Mouse (Mus musculus): Measurements from ENCODE around the gene Emsy. TPM values are rescaled to one million over a fixed set of nuclear protein-coding genes. Genes with fewer than 3 reads are reported as not detected.

The Emsy gene
- polyA plus RNA-seq, 1 experiment from 2014 or later = 28.1 TPM

DNA sequence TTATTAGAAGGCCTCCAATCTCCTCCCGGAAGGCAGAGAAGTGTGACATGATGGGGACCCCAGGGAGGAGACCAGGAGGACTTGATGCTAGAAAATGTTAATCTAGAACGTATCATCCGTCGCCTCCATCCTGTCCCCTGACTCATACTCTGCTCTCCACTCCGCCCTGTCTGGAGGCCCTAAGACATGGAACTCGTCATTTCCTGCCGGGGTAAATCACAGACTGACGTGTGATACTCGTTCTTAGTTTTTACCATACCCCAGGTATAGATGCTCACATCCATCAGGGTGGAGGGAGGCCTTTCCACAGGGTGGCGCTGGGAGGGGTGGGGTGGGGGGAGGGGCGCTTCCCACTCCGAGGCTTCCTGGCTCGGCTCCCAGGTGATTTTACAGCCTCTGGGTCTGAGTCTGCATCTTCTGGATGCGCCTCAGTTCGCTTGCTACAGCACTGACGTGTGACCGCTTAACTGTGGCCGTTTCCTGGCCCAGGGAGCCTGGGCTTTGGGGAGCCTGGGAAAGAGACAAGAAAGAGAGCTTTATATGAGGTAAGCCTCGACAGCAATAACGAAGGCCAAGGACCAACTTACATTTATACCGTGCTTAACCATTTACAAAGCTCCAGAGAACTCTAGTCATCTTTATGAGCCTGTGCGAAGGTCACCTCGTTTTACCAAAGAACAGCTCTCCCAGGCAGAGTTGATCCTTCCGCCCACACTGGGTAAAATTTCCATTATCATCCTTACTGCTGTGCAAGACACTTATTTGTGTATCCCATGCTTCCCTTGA lies 36.4 kb upstream of the Emsy start:
- H3K4me3 ChIP-seq (ENCODE audit: low read length) = no peak overlapping the region
- H3K4me1 ChIP-seq (ENCODE audit: control insufficient read depth, insufficient read depth, low read depth, low read length) = no peaks in the 10 kb centered on the region
- WGBS = 44% methylated on average over 24 of the region's 24 CpGs
- H3K9me3 ChIP-seq (ENCODE audit: control insufficient read depth, low read length) = no peaks in the 10 kb centered on the region
- H3K9ac ChIP-seq (ENCODE audit: low read depth, low read length) = no peak overlapping the region
- no peaks in the 10 kb centered on the region for H3K27me3 ChIP-seq (replicated peaks; ENCODE audit: control insufficient read depth, insufficient read depth, low read length)
- H3K27ac ChIP-seq (ENCODE audit: low read depth, low read length) = no peak overlapping the region
- no peaks in the 10 kb centered on the region for H3K36me3 ChIP-seq (ENCODE audit: control insufficient read depth, insufficient read depth, low read length)
- ATAC-seq = no peak
- H3K4me2 ChIP-seq (ENCODE audit: low read length) = no peak overlapping the region

- Histone ChIP-seq H3K4me2 (ENCODE audit: low read length) (no peak overlapping the region), H3K4me1 (ENCODE audit: control insufficient read depth, insufficient read depth, low read depth, low read length) (no peaks in the 10 kb centered on the region), H3K4me3 (ENCODE audit: low read length) (no peak overlapping the region), H3K9me3 (ENCODE audit: control insufficient read depth, low read length) (no peaks in the 10 kb centered on the region), H3K36me3 (ENCODE audit: control insufficient read depth, insufficient read depth, low read length) (no peaks in the 10 kb centered on the region), H3K27me3 (replicated peaks; ENCODE audit: control insufficient read depth, insufficient read depth, low read length) (no peaks in the 10 kb centered on the region), H3K9ac (ENCODE audit: low read depth, low read length) (no peak overlapping the region), H3K27ac (ENCODE audit: low read depth, low read length) (no peak overlapping the region)
- WGBS = 18% methylated on average over 3 of the region's 3 CpGs
- no peak for ATAC-seq
These were observed 34.2 kb upstream of the Emsy start for GRCm38 (mm10) chr7:98690831-98691230.

GRCm38 (mm10) chr7:98690126-98690525 lies 33.5 kb upstream of the Emsy start:
- Histone ChIP-seq H3K9ac (ENCODE audit: low read depth, low read length) (no peak overlapping the region), H3K4me1 (ENCODE audit: control insufficient read depth, insufficient read depth, low read depth, low read length) (no peaks in the 10 kb centered on the region), H3K36me3 (ENCODE audit: control insufficient read depth, insufficient read depth, low read length) (no peaks in the 10 kb centered on the region), H3K27me3 (replicated peaks; ENCODE audit: control insufficient read depth, insufficient read depth, low read length) (no peaks in the 10 kb centered on the region), H3K4me2 (ENCODE audit: low read length) (no peak overlapping the region), H3K4me3 (ENCODE audit: low read length) (no peak overlapping the region), H3K27ac (ENCODE audit: low read depth, low read length) (no peak overlapping the region), H3K9me3 (ENCODE audit: control insufficient read depth, low read length) (no peaks in the 10 kb centered on the region)
- ATAC-seq = no peak
- WGBS = 81% methylated on average over 1 of the region's 1 CpGs

GRCm38 (mm10) chr7:98685895-98686294 lies 29.3 kb upstream of the Emsy start:
- peak; percentile 87 for ATAC-seq
- Histone ChIP-seq H3K4me1 (ENCODE audit: control insufficient read depth, insufficient read depth, low read depth, low read length) (no peaks in the 10 kb centered on the region), H3K4me2 (ENCODE audit: low read length) (no peak overlapping the region), H3K36me3 (ENCODE audit: control insufficient read depth, insufficient read depth, low read length) (no peaks in the 10 kb centered on the region), H3K27ac (ENCODE audit: low read depth, low read length) (no peak overlapping the region), H3K4me3 (ENCODE audit: low read length) (no peak overlapping the region), H3K9me3 (ENCODE audit: control insufficient read depth, low read length) (no peaks in the 10 kb centered on the region), H3K9ac (ENCODE audit: low read depth, low read length) (no peak overlapping the region), H3K27me3 (replicated peaks; ENCODE audit: control insufficient read depth, insufficient read depth, low read length) (no peaks in the 10 kb centered on the region)
- 49% methylated on average over 13 of the region's 13 CpGs for WGBS

DNA sequence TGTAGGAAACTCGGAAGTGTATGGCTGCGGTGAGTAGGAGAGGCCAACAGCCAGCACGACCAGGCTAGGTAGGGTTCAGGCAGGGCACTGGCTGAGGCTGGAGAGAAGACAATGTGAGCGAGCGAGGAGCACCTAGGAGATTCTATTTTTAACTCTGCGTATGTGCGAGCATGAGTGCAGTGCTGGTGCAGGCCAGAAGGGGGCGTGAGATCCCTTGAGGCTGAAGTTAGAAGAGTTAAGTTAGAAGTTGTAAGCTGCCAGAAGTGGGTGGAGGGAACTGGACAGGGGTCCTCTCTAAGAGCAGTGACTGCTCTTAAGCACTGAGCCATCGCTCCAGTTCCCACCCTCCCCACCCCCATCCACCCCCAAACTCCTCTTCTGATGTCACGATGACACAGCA lies 26.2 kb upstream of the Emsy start:
- no peak for ATAC-seq
- no peak overlapping the region for H3K4me2 ChIP-seq (ENCODE audit: low read length)
- H3K9ac ChIP-seq (ENCODE audit: low read depth, low read length) = no peak overlapping the region
- H3K4me3 ChIP-seq (ENCODE audit: low read length) = no peak overlapping the region
- H3K9me3 ChIP-seq (ENCODE audit: control insufficient read depth, low read length) = no peaks in the 10 kb centered on the region
- H3K36me3 ChIP-seq (ENCODE audit: control insufficient read depth, insufficient read depth, low read length) = no peaks in the 10 kb centered on the region
- H3K4me1 ChIP-seq (ENCODE audit: control insufficient read depth, insufficient read depth, low read depth, low read length) = no peaks in the 10 kb centered on the region
- no peak overlapping the region for H3K27ac ChIP-seq (ENCODE audit: low read depth, low read length)
- H3K27me3 ChIP-seq (replicated peaks; ENCODE audit: control insufficient read depth, insufficient read depth, low read length) = no peaks in the 10 kb centered on the region
- 91% methylated on average over 10 of the region's 10 CpGs for WGBS

DNA sequence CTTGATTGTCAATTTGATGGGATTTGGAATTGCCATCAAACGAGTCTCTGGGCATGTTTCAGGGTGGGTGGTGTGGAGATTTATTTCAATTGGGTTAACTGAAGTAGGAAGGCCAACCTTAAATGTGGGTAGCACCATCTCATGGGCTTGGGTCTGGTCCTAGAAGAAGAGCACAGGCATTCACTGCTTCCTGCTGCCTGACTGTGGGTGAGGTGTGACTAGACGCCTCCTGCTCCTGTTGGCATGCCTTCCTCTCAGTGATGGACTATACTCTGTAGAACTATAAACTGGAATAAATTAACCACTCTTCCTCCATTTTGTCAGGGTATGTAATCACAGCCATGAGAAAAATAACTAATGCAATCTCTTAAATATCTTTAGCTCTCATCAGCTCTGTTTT lies 24.1 kb upstream of the Emsy start:
- no peaks in the 10 kb centered on the region for H3K9me3 ChIP-seq (ENCODE audit: control insufficient read depth, low read length)
- ATAC-seq = no peak
- H3K9ac ChIP-seq (ENCODE audit: low read depth, low read length) = no peak overlapping the region
- H3K4me2 ChIP-seq (ENCODE audit: low read length) = no peak overlapping the region
- no peaks in the 10 kb centered on the region for H3K27me3 ChIP-seq (replicated peaks; ENCODE audit: control insufficient read depth, insufficient read depth, low read length)
- no peaks in the 10 kb centered on the region for H3K36me3 ChIP-seq (ENCODE audit: control insufficient read depth, insufficient read depth, low read length)
- H3K27ac ChIP-seq (ENCODE audit: low read depth, low read length) = no peak overlapping the region
- H3K4me3 ChIP-seq (ENCODE audit: low read length) = no peak overlapping the region
- no peaks in the 10 kb centered on the region for H3K4me1 ChIP-seq (ENCODE audit: control insufficient read depth, insufficient read depth, low read depth, low read length)
- 82% methylated on average over 2 of the region's 2 CpGs for WGBS

DNA sequence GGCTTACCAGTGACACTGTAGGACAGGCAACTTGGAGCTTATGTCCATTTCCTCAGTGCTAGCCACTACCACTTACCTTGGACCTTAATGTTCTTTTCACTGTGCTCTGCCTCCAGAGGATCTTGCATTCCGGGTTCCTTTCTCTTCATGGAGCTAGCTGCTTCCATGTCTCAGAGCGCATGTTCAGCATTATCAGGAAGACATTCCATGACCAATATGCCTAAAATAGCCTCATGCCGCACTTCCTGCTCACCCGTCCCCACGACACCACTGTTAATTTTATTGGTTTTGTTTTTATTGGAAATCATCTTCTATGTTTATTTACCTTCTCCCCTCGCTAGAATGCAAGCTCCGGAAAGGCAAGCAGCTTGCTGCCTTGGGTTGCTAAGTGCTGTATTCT lies 21.9 kb upstream of the Emsy start:
- Histone ChIP-seq H3K27me3 (replicated peaks; ENCODE audit: control insufficient read depth, insufficient read depth, low read length) (no peaks in the 10 kb centered on the region), H3K4me2 (ENCODE audit: low read length) (peak overlapping the region; percentile 8), H3K27ac (ENCODE audit: low read depth, low read length) (no peak overlapping the region), H3K9ac (ENCODE audit: low read depth, low read length) (no peak overlapping the region), H3K36me3 (ENCODE audit: control insufficient read depth, insufficient read depth, low read length) (no peaks in the 10 kb centered on the region), H3K4me1 (ENCODE audit: control insufficient read depth, insufficient read depth, low read depth, low read length) (no peaks in the 10 kb centered on the region), H3K9me3 (ENCODE audit: control insufficient read depth, low read length) (no peaks in the 10 kb centered on the region), H3K4me3 (ENCODE audit: low read length) (no peak overlapping the region)
- ATAC-seq = no peak
- WGBS = 66% methylated on average over 7 of the region's 7 CpGs

- WGBS = 87% methylated on average over 2 of the region's 2 CpGs
- Histone ChIP-seq H3K4me3 (ENCODE audit: low read length) (no peak overlapping the region), H3K9ac (ENCODE audit: low read depth, low read length) (no peak overlapping the region), H3K27me3 (replicated peaks; ENCODE audit: control insufficient read depth, insufficient read depth, low read length) (no peaks in the 10 kb centered on the region), H3K4me1 (ENCODE audit: control insufficient read depth, insufficient read depth, low read depth, low read length) (no peaks in the 10 kb centered on the region), H3K4me2 (ENCODE audit: low read length) (no peak overlapping the region), H3K36me3 (ENCODE audit: control insufficient read depth, insufficient read depth, low read length) (no peaks in the 10 kb centered on the region), H3K9me3 (ENCODE audit: control insufficient read depth, low read length) (no peaks in the 10 kb centered on the region), H3K27ac (ENCODE audit: low read depth, low read length) (no peak overlapping the region)
- no peak for ATAC-seq
These were observed 20.9 kb upstream of the Emsy start for GRCm38 (mm10) chr7:98677511-98677910.

DNA sequence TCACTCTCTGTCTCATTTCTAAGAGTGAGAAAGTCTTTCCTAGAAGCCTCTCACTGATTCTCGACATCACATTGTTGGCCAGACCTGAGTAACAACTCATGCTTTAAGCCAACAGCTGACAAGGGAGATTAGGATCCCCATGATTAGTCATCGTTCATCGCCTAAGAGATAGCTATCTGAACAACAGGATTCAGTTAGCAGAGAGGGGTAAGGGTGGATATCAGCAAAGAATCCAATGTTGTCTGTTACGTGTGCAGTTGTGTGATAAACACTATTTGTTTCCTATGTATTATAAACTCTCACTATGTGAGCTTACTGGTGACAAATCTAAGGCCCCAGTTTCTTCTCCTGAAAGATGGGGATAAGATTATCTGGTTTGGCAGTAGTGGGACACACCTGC lies 17.8 kb upstream of the Emsy start:
- no peak for ATAC-seq
- Histone ChIP-seq H3K4me3 (ENCODE audit: low read length) (no peak overlapping the region), H3K27me3 (replicated peaks; ENCODE audit: control insufficient read depth, insufficient read depth, low read length) (no peaks in the 10 kb centered on the region), H3K9ac (ENCODE audit: low read depth, low read length) (no peak overlapping the region), H3K9me3 (ENCODE audit: control insufficient read depth, low read length) (no peaks in the 10 kb centered on the region), H3K4me2 (ENCODE audit: low read length) (no peak overlapping the region), H3K36me3 (ENCODE audit: control insufficient read depth, insufficient read depth, low read length) (no peaks in the 10 kb centered on the region), H3K27ac (ENCODE audit: low read depth, low read length) (no peak overlapping the region), H3K4me1 (ENCODE audit: control insufficient read depth, insufficient read depth, low read depth, low read length) (no peaks in the 10 kb centered on the region)
- 85% methylated on average over 4 of the region's 4 CpGs for WGBS

All from hindbrain, embryonic 16.5 days (tissue).